8 mouse cellular contexts compared by ENCODE assay signal in genomic region chr12:83277537-83278441, GRCm38 (mm10).
A peak's percentile ranks its signal among the peaks of the same experiment; 100 is the strongest.
DNase-seq lines count a peak whose midpoint lies in the region; ATAC-seq and TF ChIP-seq lines count a peak whose summit lies in the region.

No protein-coding gene starts in this region.

- H3K4me3 ChIP-seq in intestine, postnatal 0 days (ENCODE audit: low read depth, low read length), result no peak overlapping the region
- no peak overlapping the region for H3K4me3 ChIP-seq in intestine, embryonic 16.5 days (ENCODE audit: low read length)
- H3K4me3 ChIP-seq in midbrain, embryonic 11.5 days (ENCODE audit: low read depth, low read length), result no peak overlapping the region
- H3K4me3 ChIP-seq in thymus, adult 2 months (ENCODE audit: control insufficient read depth, insufficient read depth, low read length), result no peak overlapping the region
- no peak overlapping the region for H3K4me3 ChIP-seq in heart, embryonic 10.5 days

- H3K36me3 ChIP-seq in intestine, postnatal 0 days (ENCODE audit: control insufficient read depth, insufficient read depth), result no peaks in the 10 kb centered on the region
- no peaks in the 10 kb centered on the region for H3K36me3 ChIP-seq in intestine, embryonic 16.5 days (ENCODE audit: control insufficient read depth, insufficient read depth, low read length)
- no peaks in the 10 kb centered on the region for H3K36me3 ChIP-seq in midbrain, embryonic 11.5 days (ENCODE audit: control insufficient read depth, insufficient read depth, low read length)
- no peaks in the 10 kb centered on the region for H3K36me3 ChIP-seq in thymus, adult 2 months (ENCODE audit: control insufficient read depth, insufficient read depth, low read length)
- peaks cover 16% of the 10 kb centered on the region for H3K36me3 ChIP-seq in heart, embryonic 10.5 days

- no peak overlapping the region for H3K9ac ChIP-seq in intestine, postnatal 0 days (ENCODE audit: low read depth, low read length)
- H3K9ac ChIP-seq in intestine, embryonic 16.5 days (ENCODE audit: low read depth, low read length), result no peak overlapping the region
- no peak overlapping the region for H3K9ac ChIP-seq in midbrain, embryonic 11.5 days (ENCODE audit: low read length)

- TF ChIP-seq POLR2A in thymus, adult 2 months (IDR thresholded peaks at IDR 0.05; ENCODE audit: control insufficient read depth, extremely low read depth, insufficient read depth, low read length, poor library complexity), result no peak

- WGBS in intestine, postnatal 0 days, result 71% methylated on average over 11 of the region's 11 CpGs
- WGBS in intestine, embryonic 16.5 days, result 68% methylated on average over 11 of the region's 11 CpGs
- WGBS in midbrain, embryonic 11.5 days, result 63% methylated on average over 11 of the region's 11 CpGs
- WGBS in thymus, adult 2 months, result 91% methylated on average over 11 of the region's 11 CpGs
- 69% methylated on average over 11 of the region's 11 CpGs for WGBS in heart, embryonic 10.5 days

- ATAC-seq in intestine, postnatal 0 days, result 0 out of 2 replicates have a peak, but pooled peaks have one; percentile 31
- no peak for ATAC-seq in intestine, embryonic 16.5 days
- ATAC-seq in midbrain, embryonic 11.5 days (ENCODE audit: low FRiP score), result no peak

- H3K27me3 ChIP-seq in intestine, postnatal 0 days (replicated peaks; ENCODE audit: control insufficient read depth, insufficient read depth, low read length), result no peaks in the 10 kb centered on the region
- H3K27me3 ChIP-seq in intestine, embryonic 16.5 days (replicated peaks; ENCODE audit: control insufficient read depth, insufficient read depth, low read length), result no peaks in the 10 kb centered on the region
- H3K27me3 ChIP-seq in midbrain, embryonic 11.5 days (ENCODE audit: control insufficient read depth, insufficient read depth, low read length), result no peaks in the 10 kb centered on the region
- no peaks in the 10 kb centered on the region for H3K27me3 ChIP-seq in thymus, adult 2 months (ENCODE audit: control insufficient read depth, insufficient read depth, low read length)
- no peaks in the 10 kb centered on the region for H3K27me3 ChIP-seq in heart, embryonic 10.5 days (ENCODE audit: insufficient read depth, poor library complexity, severe bottlenecking)

- no peak overlapping the region for H3K27ac ChIP-seq in intestine, postnatal 0 days (ENCODE audit: low read depth, low read length)
- no peak overlapping the region for H3K27ac ChIP-seq in intestine, embryonic 16.5 days (ENCODE audit: low read length)
- peak overlapping the region; percentile 16; the same call in 1 of the 2 replicates for H3K27ac ChIP-seq in midbrain, embryonic 11.5 days (ENCODE audit: low read depth, low read length)
- H3K27ac ChIP-seq in thymus, adult 2 months (ENCODE audit: control insufficient read depth, insufficient read depth, low read length), result no peak overlapping the region
- H3K27ac ChIP-seq in heart, embryonic 10.5 days, result no peak overlapping the region

- peak; percentile 82 for DNase-seq in cerebellum, adult 11 months
- peak; percentile 13 to 33 for DNase-seq in frontal cortex, postnatal 36 days (ENCODE audit: low spot score in 2 of 2)
- no peak for DNase-seq in midbrain, embryonic 11.5 days (ENCODE audit: low spot score, missing footprints)
- no peak for DNase-seq in thymus, adult 2 months
- no peak for DNase-seq in heart, embryonic 10.5 days (ENCODE audit: low spot score)
- no peak for DNase-seq in kidney, adult 18-20 months

- no peak for TF ChIP-seq CTCF in intestine, postnatal 0 days (IDR thresholded peaks at IDR 0.05; ENCODE audit: low read depth)
- TF ChIP-seq CTCF in thymus, adult 2 months (IDR thresholded peaks at IDR 0.05; ENCODE audit: borderline replicate concordance, control insufficient read depth, extremely low read depth, insufficient read depth, low read length, poor library complexity), result no peak

- no peaks in the 10 kb centered on the region for H3K9me3 ChIP-seq in intestine, postnatal 0 days (ENCODE audit: control insufficient read depth)
- no peaks in the 10 kb centered on the region for H3K9me3 ChIP-seq in intestine, embryonic 16.5 days (ENCODE audit: control insufficient read depth, low read length)
- H3K9me3 ChIP-seq in midbrain, embryonic 11.5 days (ENCODE audit: control insufficient read depth, low read length), result no peaks in the 10 kb centered on the region; the same call in 1 of the 2 replicates
- H3K9me3 ChIP-seq in heart, embryonic 10.5 days, result no peaks in the 10 kb centered on the region

- no peaks in the 10 kb centered on the region for H3K4me1 ChIP-seq in intestine, postnatal 0 days (replicated peaks; ENCODE audit: control insufficient read depth, insufficient read depth, low read length)
- H3K4me1 ChIP-seq in intestine, embryonic 16.5 days (ENCODE audit: control insufficient read depth, insufficient read depth, low read length), result no peaks in the 10 kb centered on the region
- peaks cover 4% of the 10 kb centered on the region; the same call in 1 of the 2 replicates for H3K4me1 ChIP-seq in midbrain, embryonic 11.5 days (ENCODE audit: control insufficient read depth, insufficient read depth, low read length)
- H3K4me1 ChIP-seq in thymus, adult 2 months (replicated peaks; ENCODE audit: control insufficient read depth, insufficient read depth, low read length), result no peaks in the 10 kb centered on the region
- H3K4me1 ChIP-seq in heart, embryonic 10.5 days, result peaks cover 27% of the 10 kb centered on the region

- no peak overlapping the region for H3K4me2 ChIP-seq in intestine, postnatal 0 days (replicated peaks; ENCODE audit: low read depth)
- H3K4me2 ChIP-seq in intestine, embryonic 16.5 days (ENCODE audit: low read depth, low read length), result no peak overlapping the region
- no peak overlapping the region for H3K4me2 ChIP-seq in midbrain, embryonic 11.5 days

Comparison
In these comparisons a context has a peak if more than half of its experiments do, and no peak if none do; other contexts are left out.
1. DNase-seq: peak in cerebellum, adult 11 months (single experiment) and frontal cortex, postnatal 36 days (2 of 2); none in midbrain, embryonic 11.5 days (single experiment), thymus, adult 2 months (single experiment), heart, embryonic 10.5 days (single experiment) and kidney, adult 18-20 months (single experiment).